Mouse (Mus musculus) intestine, embryonic 15.5 days (tissue): ENCODE results near the gene Zfpl1. TPM values are rescaled to one million over a fixed set of nuclear protein-coding genes. Genes with fewer than 3 reads are reported as not detected.
A peak's percentile ranks its signal among the peaks of the same experiment; 100 is the strongest.

Experiments
- ATAC-seq: fragments of 200-750 bp; cut with Nextera tagmentation; 2 replicates; pipeline ENCODE4 v1.8.0; 2017; ENCODE audit warnings: moderate TSS enrichment, moderate library complexity
- H3K27ac ChIP-seq: fragments of 300-500 bp; sonication (generic); 2 replicates; pipeline ENCODE4 v1.5.1; 2015; ENCODE audit warnings: mild to moderate bottlenecking, inconsistent platforms
- H3K27me3 ChIP-seq: fragments of 300-500 bp; sonication (generic); replicated peaks from 2 replicates; pipeline ENCODE4 v1.6.1; 2015; ENCODE audit warnings: inconsistent platforms
- H3K36me3 ChIP-seq: fragments of 300-500 bp; sonication (generic); 2 replicates; pipeline ENCODE4 v1.6.1; 2015; ENCODE audit warnings: inconsistent platforms
- H3K4me1 ChIP-seq: fragments of 300-500 bp; sonication (generic); replicated peaks from 2 replicates; pipeline ENCODE4 v1.6.1; 2015; ENCODE audit warnings: inconsistent platforms
- H3K4me2 ChIP-seq: fragments of 300-500 bp; sonication (generic); replicated peaks from 2 replicates; pipeline ENCODE4 v1.6.1; 2015; ENCODE audit warnings: mild to moderate bottlenecking, inconsistent platforms
- H3K4me3 ChIP-seq: fragments of 300-500 bp; sonication (generic); replicated peaks from 2 replicates; pipeline ENCODE4 v1.5.1; 2015; ENCODE audit warnings: inconsistent platforms
- H3K9ac ChIP-seq: fragments of 300-500 bp; sonication (generic); 2 replicates; pipeline ENCODE4 v1.6.1; 2015; ENCODE audit warnings: inconsistent platforms
- H3K9me3 ChIP-seq: fragments of 300-500 bp; sonication (generic); 2 replicates; pipeline ENCODE4 v1.6.1; 2016; ENCODE audit warnings: inconsistent platforms
- WGBS: fragments of 180-500 bp; shearing (Covaris S2); methylation state at CpG from one replicate; pipeline ENCODE4 v1.1.7; 2015; 5-methylcytosine and 5-hydroxymethylcytosine counted together
- polyA plus RNA-seq: library from polyadenylated mRNA; unstranded; fragments of >200 nt; fragmentation: Nextera tagmentation; extraction: Ambion mirVana; gene quantifications from 2 replicates; pipeline ENCODE4 v1.2.1, GENCODE M21; 2015

Zfpl1 gene
- polyA plus RNA-seq, 1 experiment from 2014 or later: 61.3 TPM

- H3K36me3 ChIP-seq: peaks cover 26% of the 10 kb centered on the region
- no peaks in the 10 kb centered on the region for H3K9me3 ChIP-seq
- WGBS: 24% methylated on average over 5 of the region's 5 CpGs
- H3K9ac ChIP-seq: peak overlapping the region; percentile 54
- peak overlapping the region; percentile 76 for H3K27ac ChIP-seq
- 0 out of 2 replicates have a peak, but pooled peaks have one; percentile 0 for ATAC-seq
- peak overlapping the region; percentile 48 for H3K4me3 ChIP-seq
- peaks cover 33% of the 10 kb centered on the region for H3K4me1 ChIP-seq
- H3K4me2 ChIP-seq: peak overlapping the region; percentile 92
- H3K27me3 ChIP-seq: no peaks in the 10 kb centered on the region
These were observed 18.2 kb downstream of the Zfpl1 start for GRCm38 (mm10) chr19:6066571-6066970.

DNA sequence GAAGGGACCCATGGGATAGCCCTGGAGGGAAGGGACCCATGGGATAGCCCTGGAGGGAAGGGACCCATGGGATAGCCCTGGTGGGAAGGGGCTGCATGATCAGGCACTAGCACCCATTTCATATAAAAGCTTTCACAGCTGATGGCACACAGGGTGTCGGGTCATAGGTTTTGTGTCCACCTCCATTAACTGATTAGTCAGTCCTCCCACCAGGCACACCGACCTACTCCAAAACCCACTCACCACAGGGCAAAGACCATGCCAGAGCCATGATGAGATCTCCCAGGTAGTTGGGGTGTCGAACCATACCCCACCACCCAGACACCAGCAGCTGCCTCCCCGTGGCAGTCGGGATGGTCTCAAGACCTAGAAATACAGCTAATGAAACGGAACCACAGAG, 21.7 kb downstream of the Zfpl1 start:
- Histone ChIP-seq H3K36me3 (0 out of 2 replicates have a peak, but pooled peaks cover 3% of the 10 kb centered on the region), H3K27ac (no peak overlapping the region), H3K27me3 (no peaks in the 10 kb centered on the region), H3K4me1 (peaks cover 29% of the 10 kb centered on the region), H3K9me3 (no peaks in the 10 kb centered on the region), H3K9ac (no peak overlapping the region), H3K4me3 (no peak overlapping the region), H3K4me2 (peak overlapping the region; percentile 95; the same call in 1 of the 2 replicates)
- WGBS: 89% methylated on average over 6 of the region's 6 CpGs
- ATAC-seq: no peak

DNA sequence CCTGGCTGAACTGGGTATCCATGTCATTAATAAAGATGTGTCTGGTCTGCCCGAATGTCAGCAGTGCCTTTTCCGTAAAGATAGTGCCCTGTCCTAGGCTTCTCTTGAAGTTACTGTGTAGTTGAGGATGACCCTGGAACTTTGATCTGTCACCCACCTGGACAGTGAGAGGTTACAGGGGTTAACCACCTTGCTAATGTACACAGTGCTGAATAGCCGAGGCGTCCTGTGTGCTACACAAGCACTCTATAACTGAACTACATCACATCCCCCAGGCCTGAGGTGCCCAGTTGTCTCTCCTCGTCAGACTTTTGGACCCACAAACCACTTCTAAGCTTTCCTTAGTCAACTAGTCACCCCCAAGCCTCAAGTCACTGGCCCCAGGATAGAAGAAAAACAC, 22.3 kb downstream of the Zfpl1 start:
- H3K4me1 ChIP-seq: peaks cover 26% of the 10 kb centered on the region

DNA sequence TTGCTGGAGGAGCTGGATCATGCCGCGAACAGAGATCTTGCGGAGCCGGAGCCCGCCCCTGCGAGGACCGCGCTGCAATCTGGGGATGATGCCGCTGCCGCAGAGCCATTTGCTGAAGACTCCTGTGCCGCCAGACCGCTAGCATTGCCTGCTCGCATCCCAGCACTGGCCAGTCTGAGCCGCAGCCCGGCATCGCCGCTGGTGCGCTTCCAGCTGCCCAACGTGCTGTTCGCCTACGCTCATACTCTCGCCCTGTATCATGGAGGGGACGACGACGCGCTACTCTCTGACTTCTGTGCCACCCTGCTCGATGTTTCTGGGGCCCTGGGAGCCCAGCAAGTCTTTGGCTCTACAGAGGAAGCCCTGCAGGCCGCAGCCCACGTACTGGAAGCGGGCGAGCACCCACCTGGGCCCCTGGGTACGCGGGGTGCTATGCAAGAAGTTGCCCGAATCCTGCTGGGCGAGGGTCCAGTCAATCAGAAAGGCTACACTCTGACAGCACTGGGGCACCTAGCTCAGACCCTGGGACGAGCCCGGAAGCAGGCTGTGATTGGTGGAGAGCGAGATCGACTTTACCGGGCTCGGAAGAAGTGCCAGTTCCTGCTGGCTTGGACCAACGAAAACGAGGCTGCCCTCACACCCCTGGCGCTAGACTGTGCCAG, 23.0 kb downstream of the Zfpl1 start:
- Histone ChIP-seq H3K4me1 (peaks cover 21% of the 10 kb centered on the region), H3K9ac (peak overlapping the region; percentile 94), H3K9me3 (no peaks in the 10 kb centered on the region), H3K4me2 (peak overlapping the region; percentile 95), H3K27ac (peak overlapping the region; percentile 96), H3K27me3 (no peaks in the 10 kb centered on the region), H3K36me3 (0 out of 2 replicates have a peak, but pooled peaks cover 3% of the 10 kb centered on the region), H3K4me3 (peak overlapping the region; percentile 92)
- WGBS: 1% methylated on average over 44 of the region's 44 CpGs
- ATAC-seq: peak; percentile 14; the same call in 1 of the 2 replicates

More for the DNA sequence above, 22.3 kb downstream of the Zfpl1 start:
- 0 out of 2 replicates have a peak, but pooled peaks cover 3% of the 10 kb centered on the region for H3K36me3 ChIP-seq
- H3K27me3 ChIP-seq: no peaks in the 10 kb centered on the region
- no peaks in the 10 kb centered on the region for H3K9me3 ChIP-seq
- peak overlapping the region; percentile 92 for H3K4me3 ChIP-seq
- 42% methylated on average over 5 of the region's 5 CpGs for WGBS
- H3K4me2 ChIP-seq: peak overlapping the region; percentile 95
- H3K27ac ChIP-seq: peak overlapping the region; percentile 96
- no peak for ATAC-seq
- H3K9ac ChIP-seq: peak overlapping the region; percentile 94

DNA sequence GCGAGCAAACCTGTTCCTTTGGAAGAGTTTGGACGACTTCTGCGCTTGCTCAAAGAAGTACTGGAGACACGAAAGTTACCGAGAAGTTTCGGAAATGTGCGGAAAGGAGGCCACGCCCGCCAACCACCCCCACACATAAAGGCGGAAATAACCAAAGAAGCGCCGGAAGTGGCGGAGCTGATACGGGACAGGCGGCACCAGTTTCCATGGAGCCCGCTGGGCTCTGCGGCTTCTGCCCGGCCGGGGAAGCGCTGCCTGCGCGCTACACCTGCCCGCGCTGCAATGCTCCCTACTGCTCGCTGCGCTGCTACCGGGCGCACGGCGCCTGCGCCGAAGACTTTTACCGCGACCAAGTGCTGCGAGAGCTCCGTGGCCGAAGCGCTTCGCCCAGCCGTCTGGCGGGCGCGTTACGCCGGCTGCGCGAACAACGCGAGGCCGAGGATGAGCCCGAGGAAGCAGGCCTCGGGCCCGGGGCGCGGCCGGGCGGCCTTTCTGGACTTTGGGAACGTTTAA, 23.7 kb downstream of the Zfpl1 start, which contains the start of gene Znhit2:
Gene Znhit2, plus strand, starts transcription at position 172 of the 513 bp plus-strand sequence.
- ATAC-seq: peak; percentile 80
- Histone ChIP-seq H3K4me1 (peaks cover 20% of the 10 kb centered on the region), H3K27me3 (no peaks in the 10 kb centered on the region), H3K9ac (peak within 1 kb of the TSS; percentile 94), H3K36me3 (0 out of 2 replicates have a peak, but pooled peaks cover 3% of the 10 kb centered on the region), H3K27ac (peak within 1 kb of the TSS; percentile 96), H3K9me3 (no peaks in the 10 kb centered on the region), H3K4me2 (peak within 1 kb of the TSS; percentile 95), H3K4me3 (peak within 1 kb of the TSS; percentile 92)
- WGBS: under 1% methylated on average over 58 of the region's 58 CpGs

- Histone ChIP-seq H3K27me3 (no peaks in the 10 kb centered on the region), H3K27ac (peak overlapping the region; percentile 32; the same call in 1 of the 2 replicates), H3K4me3 (peak overlapping the region; percentile 67), H3K9ac (peak overlapping the region; percentile 77; the same call in 1 of the 2 replicates), H3K9me3 (no peaks in the 10 kb centered on the region), H3K36me3 (peaks cover 16% of the 10 kb centered on the region; the same call in 1 of the 2 replicates), H3K4me1 (peaks cover 20% of the 10 kb centered on the region), H3K4me2 (peak overlapping the region; percentile 70)
- ATAC-seq: no peak
- WGBS: 67% methylated on average over 5 of the region's 5 CpGs
These were observed 25.8 kb downstream of the Zfpl1 start for GRCm38 (mm10) chr19:6058966-6059365.

- peaks cover 20% of the 10 kb centered on the region for H3K4me1 ChIP-seq
- H3K27me3 ChIP-seq: no peaks in the 10 kb centered on the region
- H3K4me3 ChIP-seq: peak overlapping the region; percentile 67
- H3K4me2 ChIP-seq: peak overlapping the region; percentile 70
- no peak for ATAC-seq
- WGBS: 32% methylated on average over 5 of the region's 5 CpGs
- no peaks in the 10 kb centered on the region for H3K9me3 ChIP-seq
- peak overlapping the region; percentile 77 for H3K9ac ChIP-seq
- peaks cover 20% of the 10 kb centered on the region; the same call in 1 of the 2 replicates for H3K36me3 ChIP-seq
- peak overlapping the region; percentile 56 for H3K27ac ChIP-seq
These were observed 26.2 kb downstream of the Zfpl1 start for GRCm38 (mm10) chr19:6058513-6058912.

- Histone ChIP-seq H3K9me3 (no peaks in the 10 kb centered on the region), H3K27me3 (no peaks in the 10 kb centered on the region), H3K9ac (peak within 1 kb of the TSS; percentile 77), H3K4me3 (peak within 1 kb of the TSS; percentile 67), H3K4me2 (peak within 1 kb of the TSS; percentile 70), H3K27ac (peak within 1 kb of the TSS; percentile 56), H3K4me1 (peaks cover 19% of the 10 kb centered on the region), H3K36me3 (peaks cover 30% of the 10 kb centered on the region)
- under 1% methylated on average over 63 of the region's 63 CpGs for WGBS
- ATAC-seq: peak; percentile 88
These were observed 27.3 kb downstream of the Zfpl1 start, which contains the start of the genes Mrpl49 and Fau for GRCm38 (mm10) chr19:6057313-6058096. Gene Mrpl49 (minus strand): TSS chr19:6057785. Gene Fau (plus strand): TSS chr19:6057844.

GRCm38 (mm10) chr19:6056696-6057095, 28.1 kb downstream of the Zfpl1 start:
- Histone ChIP-seq H3K4me2 (peak overlapping the region; percentile 70), H3K36me3 (peaks cover 36% of the 10 kb centered on the region), H3K27ac (no peak overlapping the region), H3K4me1 (peaks cover 11% of the 10 kb centered on the region; the same call in 1 of the 2 replicates), H3K27me3 (no peaks in the 10 kb centered on the region), H3K9ac (peak overlapping the region; percentile 77), H3K9me3 (no peaks in the 10 kb centered on the region), H3K4me3 (peak overlapping the region; percentile 67)
- 45% methylated on average over 4 of the region's 4 CpGs for WGBS
- ATAC-seq: no peak

DNA sequence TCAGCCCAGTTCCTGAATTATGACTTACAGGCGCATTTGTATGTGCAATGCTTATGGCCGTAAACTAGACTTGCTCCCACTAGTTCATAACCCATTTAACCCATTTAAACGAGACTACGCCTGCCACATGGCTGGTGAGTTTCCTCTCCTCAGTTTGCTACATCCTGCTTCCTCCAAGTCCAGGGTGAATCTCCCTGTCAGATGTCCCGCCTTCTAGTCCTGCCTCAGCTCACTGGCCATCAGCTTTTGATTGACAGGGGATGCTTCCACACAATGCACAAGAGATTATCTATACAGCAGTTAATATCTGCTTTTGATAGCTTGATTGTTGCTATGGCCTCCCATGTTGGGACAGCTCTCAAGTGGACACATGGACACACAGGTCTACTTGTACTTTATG, 30.5 kb downstream of the Zfpl1 start:
- H3K9me3 ChIP-seq: no peaks in the 10 kb centered on the region
- no peaks in the 10 kb centered on the region for H3K27me3 ChIP-seq
- no peak for ATAC-seq
- no peak overlapping the region for H3K4me3 ChIP-seq
- H3K4me1 ChIP-seq: peaks cover 11% of the 10 kb centered on the region; the same call in 1 of the 2 replicates
- no peak overlapping the region for H3K9ac ChIP-seq
- no peak overlapping the region for H3K27ac ChIP-seq
- H3K36me3 ChIP-seq: peaks cover 60% of the 10 kb centered on the region
- H3K4me2 ChIP-seq: no peak overlapping the region
- WGBS: 73% methylated on average over 5 of the region's 5 CpGs

DNA sequence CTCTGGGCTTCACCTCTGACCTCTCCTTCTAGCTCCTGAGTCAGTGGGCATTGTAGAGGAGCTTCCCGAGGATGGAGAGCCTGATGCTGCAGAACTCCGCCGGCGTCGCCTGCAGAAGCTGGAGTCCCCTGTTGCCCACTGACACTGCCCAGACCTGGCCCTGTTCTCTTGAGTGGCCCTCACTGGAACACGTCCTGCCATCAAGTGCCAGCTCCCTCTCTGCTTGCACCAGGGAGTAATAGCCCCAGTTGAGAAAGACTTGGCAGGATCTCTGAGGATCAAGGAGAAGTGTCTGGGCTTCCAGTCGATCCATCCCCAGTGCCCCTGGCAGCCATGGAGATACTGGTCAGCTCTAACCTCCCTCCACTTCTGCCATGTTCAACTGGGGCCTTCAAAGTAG, 32.2 kb downstream of the Zfpl1 start:
- no peak for ATAC-seq
- H3K36me3 ChIP-seq: peaks cover 68% of the 10 kb centered on the region

More for the DNA sequence above, 32.2 kb downstream of the Zfpl1 start:
- H3K4me3 ChIP-seq: no peak overlapping the region
- no peak overlapping the region for H3K9ac ChIP-seq
- H3K27me3 ChIP-seq: no peaks in the 10 kb centered on the region
- no peak overlapping the region for H3K27ac ChIP-seq
- H3K9me3 ChIP-seq: no peaks in the 10 kb centered on the region
- WGBS: 88% methylated on average over 7 of the region's 7 CpGs
- H3K4me1 ChIP-seq: peaks cover 23% of the 10 kb centered on the region
- no peak overlapping the region for H3K4me2 ChIP-seq
